Mouse (Mus musculus) lung, postnatal 0 days (tissue): ENCODE data around the gene Lyrm1. TPM values are rescaled to one million over a fixed set of nuclear protein-coding genes. Genes with fewer than 3 reads are reported as not detected.

Source experiments
- ATAC-seq: fragments of 200-750 bp; cut with Nextera tagmentation; 2 replicates; pipeline ENCODE4 v1.8.0; 2017; ENCODE audit warnings: moderate library complexity
- DNase-seq: peaks from one replicate; pipeline ENCODE4 v3.0.0-alpha.2; 2016; ENCODE audit warnings: low spot score
- H3K27ac ChIP-seq: fragments of 300-500 bp; sonication (generic); 2 replicates; pipeline ENCODE4 v1.5.1; 2014; ENCODE audit warnings: antibody characterized with exemption, mild to moderate bottlenecking, low read length, mixed read lengths
- H3K27me3 ChIP-seq: fragments of 300-500 bp; sonication (generic); replicated peaks from 2 replicates; pipeline ENCODE4 v1.6.1; 2014; ENCODE audit warnings: low read length, mixed read lengths; ENCODE audit not compliant: insufficient read depth
- H3K36me3 ChIP-seq: fragments of 300-500 bp; sonication (generic); 2 replicates; pipeline ENCODE4 v1.6.1; 2014; ENCODE audit warnings: low read length, mixed read lengths; ENCODE audit not compliant: insufficient read depth
- H3K4me1 ChIP-seq: fragments of 300-500 bp; sonication (generic); 2 replicates; pipeline ENCODE4 v1.6.1; 2014; ENCODE audit warnings: antibody characterized with exemption, low read depth, low read length, mixed read lengths; ENCODE audit not compliant: insufficient read depth
- H3K4me2 ChIP-seq: fragments of 300-500 bp; sonication (generic); replicated peaks from 2 replicates; pipeline ENCODE4 v1.6.1; 2014; ENCODE audit warnings: low read depth, mild to moderate bottlenecking, low read length, moderate library complexity, mixed read lengths
- H3K4me3 ChIP-seq: fragments of 300-500 bp; sonication (generic); 2 replicates; pipeline ENCODE4 v1.5.1; 2014; ENCODE audit warnings: low read depth, low read length
- H3K9ac ChIP-seq: fragments of 300-500 bp; sonication (generic); replicated peaks from 2 replicates; pipeline ENCODE4 v1.6.1; 2014; ENCODE audit warnings: low read depth, mild to moderate bottlenecking
- H3K9me3 ChIP-seq: fragments of 300-500 bp; sonication (generic); 2 replicates; pipeline ENCODE4 v1.6.1; 2016; ENCODE audit warnings: low read length, mixed read lengths
- CTCF ChIP-seq: IDR thresholded peaks from 2 replicates; pipeline ENCODE4 v1.5.1; 2016; ENCODE audit warnings: antibody characterized with exemption, mild to moderate bottlenecking
- EP300 ChIP-seq: IDR thresholded peaks from 2 replicates; pipeline ENCODE4 v1.6.1; 2016; ENCODE audit warnings: antibody characterized with exemption, mild to moderate bottlenecking, control low read depth
- WGBS: fragments of 180-500 bp; shearing (Covaris S2); extraction: QIAGEN DNeasy Blood & Tissue Kit; methylation state at CpG from one replicate; pipeline ENCODE4 v1.1.7; 2014; 5-methylcytosine and 5-hydroxymethylcytosine counted together
- polyA plus RNA-seq: library from polyadenylated mRNA; unstranded; fragments of >200 nt; fragmentation: Nextera tagmentation; extraction: Ambion mirVana; gene quantifications from 2 replicates; pipeline ENCODE4 v1.2.1, GENCODE M21; 2015

Lyrm1 gene
- polyA plus RNA-seq, 1 experiment from 2014 or later: 7.7 TPM

- DNase-seq (no peak), ATAC-seq (no peak)
- H3K9me3 ChIP-seq: no peaks in the 10 kb centered on the region
- H3K9ac ChIP-seq: no peak overlapping the region
- no peak overlapping the region for H3K27ac ChIP-seq
- H3K36me3 ChIP-seq: no peaks in the 10 kb centered on the region; the same call in 1 of the 2 replicates
- no peak overlapping the region for H3K4me2 ChIP-seq
- no peaks in the 10 kb centered on the region for H3K27me3 ChIP-seq
- TF ChIP-seq CTCF (no peak), EP300 (no peak)
- whole genome bisulfite sequencing: 92% methylated on average over 2 of the region's 2 CpGs
- H3K4me3 ChIP-seq: no peak overlapping the region
- H3K4me1 ChIP-seq: no peaks in the 10 kb centered on the region
These were observed 41.3 kb upstream of the Lyrm1 start for GRCm38 (mm10) chr7:119854362-119854761.

DNA sequence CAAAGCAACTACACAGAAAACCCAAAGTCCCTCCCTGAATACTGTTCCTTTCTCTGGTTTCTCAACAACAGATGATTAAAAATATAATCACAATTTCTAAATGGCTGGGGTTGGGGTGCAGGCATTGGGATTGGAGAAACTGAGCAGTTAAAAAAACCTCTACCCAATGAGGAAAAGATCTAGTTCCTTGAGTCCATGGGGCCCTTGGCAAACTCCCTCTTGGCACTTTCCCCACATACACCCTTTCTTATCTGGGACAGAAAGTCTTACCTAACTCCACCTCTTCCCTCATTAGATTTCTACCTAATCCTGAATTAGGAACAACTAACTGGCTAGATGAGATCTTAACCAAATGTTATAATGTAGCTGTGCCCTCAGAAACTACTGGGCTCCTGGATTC lies 40.6 kb upstream of the Lyrm1 start:
- Histone ChIP-seq H3K27me3 (no peaks in the 10 kb centered on the region), H3K9me3 (no peaks in the 10 kb centered on the region), H3K36me3 (no peaks in the 10 kb centered on the region; the same call in 1 of the 2 replicates), H3K4me1 (no peaks in the 10 kb centered on the region), H3K9ac (no peak overlapping the region), H3K4me2 (no peak overlapping the region), H3K27ac (no peak overlapping the region), H3K4me3 (no peak overlapping the region)
- DNase-seq: no peak
- ATAC-seq: no peak
- TF ChIP-seq EP300: no peak
- TF ChIP-seq CTCF: no peak

- Histone ChIP-seq H3K27ac (no peak overlapping the region), H3K4me1 (peaks cover 7% of the 10 kb centered on the region; the same call in 1 of the 2 replicates), H3K36me3 (no peaks in the 10 kb centered on the region; the same call in 1 of the 2 replicates), H3K27me3 (no peaks in the 10 kb centered on the region), H3K9ac (no peak overlapping the region), H3K4me2 (no peak overlapping the region), H3K4me3 (no peak overlapping the region), H3K9me3 (no peaks in the 10 kb centered on the region)
- no peak for DNase-seq
- 76% methylated on average over 6 of the region's 6 CpGs for WGBS
- TF ChIP-seq EP300 (no peak), CTCF (peak; percentile 49)
- no peak for ATAC-seq
These were observed 36.2 kb upstream of the Lyrm1 start for GRCm38 (mm10) chr7:119859476-119859875.

- TF ChIP-seq CTCF (no peak), EP300 (no peak)
These were observed 35.5 kb upstream of the Lyrm1 start for GRCm38 (mm10) chr7:119860116-119860515.

GRCm38 (mm10) chr7:119860554-119860953 lies 35.1 kb upstream of the Lyrm1 start:
- H3K27me3 ChIP-seq: no peaks in the 10 kb centered on the region
- no peaks in the 10 kb centered on the region; the same call in 1 of the 2 replicates for H3K36me3 ChIP-seq
- no peaks in the 10 kb centered on the region for H3K9me3 ChIP-seq
- ATAC-seq (no peak), DNase-seq (no peak)
- H3K4me3 ChIP-seq: no peak overlapping the region
- H3K4me2 ChIP-seq: no peak overlapping the region
- H3K9ac ChIP-seq: no peak overlapping the region
- peaks cover 7% of the 10 kb centered on the region; the same call in 1 of the 2 replicates for H3K4me1 ChIP-seq
- 74% methylated on average over 2 of the region's 2 CpGs for WGBS
- H3K27ac ChIP-seq: no peak overlapping the region
- TF ChIP-seq EP300 (no peak), CTCF (no peak)

More at GRCm38 (mm10) chr7:119860116-119860515, 35.5 kb upstream of the Lyrm1 start:
- H3K27me3 ChIP-seq: no peaks in the 10 kb centered on the region
- H3K9me3 ChIP-seq: no peaks in the 10 kb centered on the region
- DNase-seq: no peak
- peaks cover 7% of the 10 kb centered on the region; the same call in 1 of the 2 replicates for H3K4me1 ChIP-seq
- H3K4me3 ChIP-seq: no peak overlapping the region
- no peak overlapping the region for H3K4me2 ChIP-seq
- no peak overlapping the region for H3K9ac ChIP-seq
- no peaks in the 10 kb centered on the region; the same call in 1 of the 2 replicates for H3K36me3 ChIP-seq
- ATAC-seq: no peak
- no peak overlapping the region for H3K27ac ChIP-seq
- WGBS: 83% methylated on average over 3 of the region's 3 CpGs

DNA sequence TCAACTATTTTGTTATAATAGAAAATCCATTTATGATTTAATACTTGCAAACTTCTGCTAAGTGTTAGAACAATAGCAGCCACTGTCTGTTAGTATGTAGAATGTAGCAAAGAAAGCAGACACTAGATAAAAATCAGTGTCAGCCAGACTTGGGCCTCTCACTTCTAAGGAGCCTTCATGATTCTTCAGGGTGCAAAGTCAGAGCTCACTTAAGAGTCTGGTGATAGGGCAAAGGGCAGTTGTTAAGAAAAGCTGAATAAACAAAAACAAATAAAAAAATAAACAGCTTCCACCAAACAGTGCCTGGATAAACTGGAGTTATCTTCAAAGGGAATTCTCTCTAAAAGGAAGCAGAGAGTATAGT lies 34.7 kb upstream of the Lyrm1 start:
- no peak overlapping the region for H3K4me2 ChIP-seq
- TF ChIP-seq EP300 (no peak), CTCF (no peak)
- H3K9me3 ChIP-seq: no peaks in the 10 kb centered on the region
- DNase-seq (no peak), ATAC-seq (no peak)
- peak overlapping the region; percentile 64; the same call in 1 of the 2 replicates for H3K27ac ChIP-seq
- peaks cover 7% of the 10 kb centered on the region; the same call in 1 of the 2 replicates for H3K4me1 ChIP-seq
- no peak overlapping the region for H3K4me3 ChIP-seq
- H3K27me3 ChIP-seq: no peaks in the 10 kb centered on the region
- H3K9ac ChIP-seq: no peak overlapping the region
- H3K36me3 ChIP-seq: no peaks in the 10 kb centered on the region; the same call in 1 of the 2 replicates
